Mouse (Mus musculus): ENCODE data around the gene Kat5. TPM values are rescaled to one million over a fixed set of nuclear protein-coding genes. Genes with fewer than 3 reads are reported as not detected.

The Kat5 gene
- polyA plus RNA-seq, 1 experiment from 2014 or later = 41.0 TPM

DNA sequence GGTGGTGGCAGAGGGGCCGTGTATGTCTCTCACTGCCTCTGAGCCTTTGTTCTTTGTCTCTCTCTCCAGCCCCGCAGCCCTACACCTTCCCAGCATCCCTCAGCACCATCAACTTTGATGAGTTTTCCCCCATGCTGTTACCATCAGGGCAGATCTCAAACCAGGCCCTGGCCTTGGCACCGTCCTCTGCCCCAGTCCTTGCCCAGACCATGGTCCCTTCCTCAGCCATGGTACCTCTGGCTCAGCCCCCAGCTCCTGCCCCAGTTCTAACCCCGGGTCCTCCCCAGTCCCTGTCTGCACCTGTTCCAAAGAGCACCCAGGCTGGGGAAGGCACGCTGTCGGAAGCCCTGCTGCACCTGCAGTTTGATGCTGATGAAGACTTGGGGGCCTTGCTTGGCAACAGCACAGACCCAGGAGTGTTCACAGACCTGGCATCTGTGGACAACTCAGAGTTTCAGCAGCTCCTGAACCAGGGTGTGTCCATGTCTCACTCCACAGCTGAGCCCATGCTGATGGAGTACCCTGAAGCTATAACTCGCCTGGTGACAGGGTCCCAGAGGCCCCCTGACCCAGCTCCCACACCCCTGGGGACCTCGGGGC is 36.8 kb upstream of the Kat5 start:
- no peaks in the 10 kb centered on the region for H3K27me3 ChIP-seq (ENCODE audit: control insufficient read depth, insufficient read depth, low read length)
- no peak overlapping the region for H3K9ac ChIP-seq
- 91% methylated on average over 8 of the region's 8 CpGs for WGBS
- peaks cover 11% of the 10 kb centered on the region; the same call in 1 of the 2 replicates for H3K4me1 ChIP-seq (replicated peaks; ENCODE audit: control insufficient read depth, insufficient read depth, low read length)
- H3K4me3 ChIP-seq (replicated peaks; ENCODE audit: low read length) = no peak overlapping the region
- H3K27ac ChIP-seq = no peak overlapping the region
- DNase-seq (ENCODE audit: low spot score) (no peak), ATAC-seq (ENCODE audit: low FRiP score) (no peak)
- H3K9me3 ChIP-seq (ENCODE audit: control insufficient read depth, low read length) = no peaks in the 10 kb centered on the region
- H3K36me3 ChIP-seq (replicated peaks; ENCODE audit: control insufficient read depth, insufficient read depth) = peaks cover 67% of the 10 kb centered on the region
- H3K4me2 ChIP-seq (replicated peaks) = no peak overlapping the region

DNA sequence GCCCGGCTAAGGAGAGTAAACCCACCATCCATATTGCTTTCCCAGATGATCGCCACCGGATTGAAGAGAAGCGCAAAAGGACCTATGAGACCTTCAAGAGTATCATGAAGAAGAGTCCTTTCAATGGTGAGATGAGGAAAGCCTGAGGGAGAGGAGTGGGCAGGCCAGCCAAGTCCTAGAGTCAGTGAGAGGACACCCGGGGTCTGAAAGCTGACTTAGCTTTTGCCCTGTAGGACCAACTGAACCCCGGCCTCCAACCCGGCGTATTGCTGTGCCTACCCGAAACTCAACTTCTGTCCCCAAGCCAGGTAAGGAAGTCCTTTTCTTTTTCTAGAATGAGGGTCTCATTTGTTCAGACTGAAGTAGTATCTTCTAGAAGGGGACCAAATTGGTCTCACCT is 35.2 kb upstream of the Kat5 start:
- Histone ChIP-seq H3K9ac (no peak overlapping the region), H3K4me3 (replicated peaks; ENCODE audit: low read length) (no peak overlapping the region), H3K27ac (no peak overlapping the region), H3K36me3 (replicated peaks; ENCODE audit: control insufficient read depth, insufficient read depth) (peaks cover 75% of the 10 kb centered on the region), H3K4me2 (replicated peaks) (no peak overlapping the region), H3K4me1 (replicated peaks; ENCODE audit: control insufficient read depth, insufficient read depth, low read length) (peaks cover 11% of the 10 kb centered on the region; the same call in 1 of the 2 replicates), H3K27me3 (ENCODE audit: control insufficient read depth, insufficient read depth, low read length) (no peaks in the 10 kb centered on the region), H3K9me3 (ENCODE audit: control insufficient read depth, low read length) (no peaks in the 10 kb centered on the region)
- 98% methylated on average over 9 of the region's 9 CpGs for WGBS
- DNase-seq (ENCODE audit: low spot score) (no peak), ATAC-seq (ENCODE audit: low FRiP score) (no peak)

DNA sequence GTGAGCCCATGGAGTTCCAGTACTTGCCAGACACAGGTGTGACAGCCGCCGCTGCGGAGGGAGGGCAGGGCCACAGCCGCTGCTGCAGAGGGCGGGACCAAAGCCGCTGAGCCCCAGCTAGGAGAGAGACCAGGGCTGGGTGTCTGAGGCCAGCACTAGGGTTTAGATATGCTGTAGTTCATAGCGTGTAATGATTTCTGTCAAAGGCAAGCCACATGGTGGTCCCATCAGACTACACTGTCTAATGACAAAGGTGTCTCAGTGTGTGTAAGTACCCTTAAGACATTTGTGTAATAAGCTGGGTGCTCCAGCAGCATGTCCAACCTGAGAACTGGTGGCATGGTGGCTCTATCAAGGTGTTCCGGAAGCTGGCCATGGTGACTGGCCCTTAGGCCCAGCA is 31.6 kb upstream of the Kat5 start:
- Histone ChIP-seq H3K9ac (no peak overlapping the region), H3K4me2 (replicated peaks) (no peak overlapping the region), H3K4me3 (replicated peaks; ENCODE audit: low read length) (no peak overlapping the region), H3K9me3 (ENCODE audit: control insufficient read depth, low read length) (no peaks in the 10 kb centered on the region), H3K27me3 (ENCODE audit: control insufficient read depth, insufficient read depth, low read length) (no peaks in the 10 kb centered on the region), H3K4me1 (replicated peaks; ENCODE audit: control insufficient read depth, insufficient read depth, low read length) (peaks cover 13% of the 10 kb centered on the region), H3K27ac (no peak overlapping the region), H3K36me3 (replicated peaks; ENCODE audit: control insufficient read depth, insufficient read depth) (peaks cover 80% of the 10 kb centered on the region)
- WGBS = 97% methylated on average over 8 of the region's 8 CpGs
- ATAC-seq (ENCODE audit: low FRiP score) = no peak
- DNase-seq (ENCODE audit: low spot score) = no peak

DNA sequence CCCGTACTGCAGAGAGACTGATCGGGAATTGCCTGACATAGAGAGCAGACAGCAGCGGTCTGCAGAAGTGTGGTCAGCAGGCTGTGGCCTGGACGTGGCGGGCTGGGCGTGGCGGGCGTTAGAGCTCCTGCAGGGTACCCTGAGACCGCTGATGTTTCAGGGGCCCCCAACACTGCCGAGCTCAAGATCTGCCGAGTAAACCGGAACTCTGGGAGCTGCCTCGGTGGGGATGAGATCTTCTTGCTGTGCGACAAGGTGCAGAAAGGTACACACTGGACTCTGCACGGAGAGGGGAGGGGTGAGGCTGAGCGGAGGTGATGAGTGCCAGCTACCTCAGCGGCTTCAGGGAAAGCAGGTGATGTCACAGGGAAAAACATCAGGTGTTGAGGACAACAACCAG is 31.0 kb upstream of the Kat5 start:
- H3K9ac ChIP-seq = no peak overlapping the region
- 93% methylated on average over 17 of the region's 17 CpGs for WGBS

DNA sequence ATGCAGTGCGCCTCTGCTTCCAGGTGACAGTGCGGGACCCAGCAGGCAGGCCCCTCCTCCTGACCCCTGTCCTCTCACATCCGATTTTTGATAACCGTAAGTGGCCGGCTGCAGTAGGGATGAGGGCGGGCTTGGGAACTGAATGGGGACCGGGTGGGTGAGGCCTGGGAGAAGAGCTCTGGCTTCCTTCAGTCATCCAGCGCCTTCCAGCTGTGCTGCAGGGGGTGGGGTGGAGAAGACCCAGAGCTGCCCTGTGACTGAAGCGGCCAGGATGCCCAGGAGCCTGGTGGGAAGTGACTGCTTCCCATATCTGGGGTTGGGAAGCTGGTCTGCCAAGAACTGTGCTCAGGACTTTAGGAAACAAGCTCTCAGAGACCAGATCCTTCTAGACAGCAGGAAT is 30.3 kb upstream of the Kat5 start:
- no peak overlapping the region for H3K4me3 ChIP-seq (replicated peaks; ENCODE audit: low read length)
- H3K4me2 ChIP-seq (replicated peaks) = no peak overlapping the region
- 70% methylated on average over 9 of the region's 9 CpGs for WGBS
- DNase-seq (ENCODE audit: low spot score) (no peak), ATAC-seq (ENCODE audit: low FRiP score) (no peak)
- H3K9me3 ChIP-seq (ENCODE audit: control insufficient read depth, low read length) = no peaks in the 10 kb centered on the region
- no peak overlapping the region for H3K9ac ChIP-seq
- H3K27me3 ChIP-seq (ENCODE audit: control insufficient read depth, insufficient read depth, low read length) = no peaks in the 10 kb centered on the region
- peaks cover 17% of the 10 kb centered on the region for H3K4me1 ChIP-seq (replicated peaks; ENCODE audit: control insufficient read depth, insufficient read depth, low read length)
- peaks cover 67% of the 10 kb centered on the region for H3K36me3 ChIP-seq (replicated peaks; ENCODE audit: control insufficient read depth, insufficient read depth)
- no peak overlapping the region for H3K27ac ChIP-seq

More for the DNA sequence above, 31.0 kb upstream of the Kat5 start:
- DNase-seq (ENCODE audit: low spot score) (no peak), ATAC-seq (ENCODE audit: low FRiP score) (no peak)
- no peaks in the 10 kb centered on the region for H3K27me3 ChIP-seq (ENCODE audit: control insufficient read depth, insufficient read depth, low read length)
- peaks cover 73% of the 10 kb centered on the region for H3K36me3 ChIP-seq (replicated peaks; ENCODE audit: control insufficient read depth, insufficient read depth)
- H3K9me3 ChIP-seq (ENCODE audit: control insufficient read depth, low read length) = no peaks in the 10 kb centered on the region
- H3K27ac ChIP-seq = no peak overlapping the region
- no peak overlapping the region for H3K4me3 ChIP-seq (replicated peaks; ENCODE audit: low read length)
- H3K4me1 ChIP-seq (replicated peaks; ENCODE audit: control insufficient read depth, insufficient read depth, low read length) = peaks cover 17% of the 10 kb centered on the region
- no peak overlapping the region for H3K4me2 ChIP-seq (replicated peaks)

DNA sequence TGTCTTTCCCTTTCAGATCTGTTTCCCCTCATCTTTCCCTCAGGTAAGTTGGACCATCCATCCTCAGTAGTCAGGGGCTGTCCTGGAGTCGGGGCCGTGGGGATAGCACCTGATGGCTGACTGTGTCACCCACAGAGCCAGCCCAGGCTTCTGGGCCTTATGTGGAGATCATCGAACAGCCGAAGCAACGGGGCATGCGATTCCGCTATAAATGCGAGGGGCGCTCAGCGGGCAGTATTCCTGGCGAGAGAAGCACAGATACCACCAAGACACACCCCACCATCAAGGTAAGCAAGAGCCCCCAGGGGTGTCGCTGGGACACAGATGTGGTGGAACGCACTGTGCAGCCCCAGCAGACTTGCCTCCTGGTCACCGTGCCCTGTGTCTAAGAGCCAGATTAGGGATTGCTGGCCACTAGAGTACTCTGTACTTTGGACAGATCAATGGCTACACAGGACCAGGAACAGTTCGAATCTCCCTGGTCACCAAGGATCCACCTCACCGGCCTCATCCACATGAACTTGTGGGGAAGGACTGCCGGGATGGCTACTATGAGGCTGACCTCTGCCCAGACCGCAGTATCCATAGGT is 28.5 kb upstream of the Kat5 start:
- Histone ChIP-seq H3K36me3 (replicated peaks; ENCODE audit: control insufficient read depth, insufficient read depth) (peaks cover 48% of the 10 kb centered on the region), H3K9me3 (ENCODE audit: control insufficient read depth, low read length) (no peaks in the 10 kb centered on the region), H3K4me3 (replicated peaks; ENCODE audit: low read length) (peak overlapping the region; percentile 92), H3K9ac (peak overlapping the region; percentile 86), H3K4me2 (replicated peaks) (peak overlapping the region; percentile 95), H3K27me3 (ENCODE audit: control insufficient read depth, insufficient read depth, low read length) (no peaks in the 10 kb centered on the region), H3K4me1 (replicated peaks; ENCODE audit: control insufficient read depth, insufficient read depth, low read length) (peaks cover 17% of the 10 kb centered on the region), H3K27ac (peak overlapping the region; percentile 90; the same call in 1 of the 2 replicates)
- no peak for DNase-seq (ENCODE audit: low spot score)
- ATAC-seq (ENCODE audit: low FRiP score) = no peak
- whole genome bisulfite sequencing = 91% methylated on average over 18 of the region's 18 CpGs

DNA sequence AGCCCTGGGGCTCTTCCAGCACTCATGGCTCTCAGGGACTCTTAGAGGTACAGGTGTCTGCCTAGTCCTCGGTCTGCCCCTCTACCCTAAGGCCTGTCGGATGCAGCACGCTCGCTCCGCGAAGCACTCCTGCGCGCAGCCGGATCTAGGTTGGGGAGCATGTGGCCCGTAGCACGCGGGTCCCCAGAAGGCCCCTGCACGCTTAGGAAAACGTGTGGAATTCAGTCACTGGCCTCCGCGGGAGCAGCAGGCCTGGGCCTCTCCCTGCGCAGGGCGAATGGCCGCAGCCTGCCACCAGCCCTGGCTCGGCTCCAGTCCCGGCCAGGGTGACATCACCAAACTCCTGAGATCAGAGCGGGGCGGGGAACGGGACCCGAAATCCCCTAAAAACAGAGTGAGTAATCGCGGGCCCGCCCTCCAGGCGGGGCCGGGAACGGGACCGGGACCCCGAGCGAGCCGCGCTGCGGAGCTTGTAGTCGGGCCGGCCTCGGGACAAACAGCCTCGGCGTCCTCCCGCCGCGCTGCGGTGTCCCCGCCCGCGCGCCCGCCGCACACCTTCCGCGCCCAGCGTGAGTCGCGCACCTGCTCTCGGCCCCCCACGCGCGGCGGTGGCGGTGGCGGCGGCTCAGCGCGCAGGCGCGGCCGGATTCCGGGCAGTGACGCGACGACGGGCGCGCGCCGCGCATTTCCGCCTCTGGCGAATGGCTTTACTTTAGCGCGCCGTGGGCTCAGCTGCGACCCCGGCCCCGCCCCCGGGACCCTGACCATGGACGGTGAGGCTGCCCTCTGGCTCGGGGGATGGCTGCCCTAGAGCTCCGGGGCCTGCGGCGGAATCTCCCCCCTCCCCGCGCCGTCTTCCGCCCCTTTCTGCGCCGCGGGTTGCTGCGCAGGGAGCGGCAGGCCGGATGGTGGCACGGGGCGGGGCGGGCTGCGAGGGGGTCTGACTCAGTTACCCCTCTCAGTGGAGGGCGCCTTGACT is 27.3 kb upstream of the Kat5 start, which contains the start of gene Rela:
Gene Rela, plus strand, starts transcription at position 415 of the 979 bp plus-strand sequence.
- DNase-seq (ENCODE audit: low spot score) (peak; percentile 89), ATAC-seq (ENCODE audit: low FRiP score) (peak; percentile 85)
- H3K9ac ChIP-seq = peak within 1 kb of the TSS; percentile 86
- H3K27ac ChIP-seq = peak within 1 kb of the TSS; percentile 90
- H3K4me1 ChIP-seq (replicated peaks; ENCODE audit: control insufficient read depth, insufficient read depth, low read length) = peaks cover 17% of the 10 kb centered on the region
- H3K27me3 ChIP-seq (ENCODE audit: control insufficient read depth, insufficient read depth, low read length) = no peaks in the 10 kb centered on the region
- WGBS = under 1% methylated on average over 105 of the region's 109 CpGs
- no peaks in the 10 kb centered on the region for H3K9me3 ChIP-seq (ENCODE audit: control insufficient read depth, low read length)
- H3K4me3 ChIP-seq (replicated peaks; ENCODE audit: low read length) = peak within 1 kb of the TSS; percentile 92
- peak within 1 kb of the TSS; percentile 95 for H3K4me2 ChIP-seq (replicated peaks)
- H3K36me3 ChIP-seq (replicated peaks; ENCODE audit: control insufficient read depth, insufficient read depth) = peaks cover 37% of the 10 kb centered on the region

DNA sequence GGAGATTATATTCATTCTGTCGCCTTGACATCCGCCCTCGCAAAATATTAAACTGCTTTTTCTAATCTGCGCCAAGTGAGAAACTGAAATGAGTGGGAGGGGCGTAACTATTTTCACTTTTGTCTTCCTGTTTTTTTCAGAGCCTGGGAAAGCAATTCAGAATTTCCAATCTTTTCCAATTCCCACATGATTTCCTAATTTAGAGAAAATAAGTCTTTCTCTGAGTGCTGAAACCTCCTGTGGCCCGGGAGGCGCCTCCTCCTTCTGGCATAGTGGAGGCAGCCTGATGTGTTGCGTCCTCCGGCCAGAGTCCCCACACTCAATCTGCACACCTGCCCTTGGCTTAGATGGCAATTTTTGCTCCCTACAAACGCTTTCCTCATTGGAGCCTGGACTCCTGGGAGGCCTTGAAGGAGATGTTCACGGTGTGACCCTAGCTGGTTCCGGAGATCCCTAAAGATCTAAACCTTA is 26.6 kb upstream of the Kat5 start:
- DNase-seq (ENCODE audit: low spot score) = no peak
- ATAC-seq (ENCODE audit: low FRiP score) = no peak
- Histone ChIP-seq H3K4me3 (replicated peaks; ENCODE audit: low read length) (peak overlapping the region; percentile 92), H3K4me1 (replicated peaks; ENCODE audit: control insufficient read depth, insufficient read depth, low read length) (peaks cover 17% of the 10 kb centered on the region), H3K27ac (peak overlapping the region; percentile 90), H3K27me3 (ENCODE audit: control insufficient read depth, insufficient read depth, low read length) (no peaks in the 10 kb centered on the region), H3K36me3 (replicated peaks; ENCODE audit: control insufficient read depth, insufficient read depth) (peaks cover 29% of the 10 kb centered on the region), H3K9me3 (ENCODE audit: control insufficient read depth, low read length) (no peaks in the 10 kb centered on the region), H3K9ac (peak overlapping the region; percentile 86), H3K4me2 (replicated peaks) (peak overlapping the region; percentile 95)
- 39% methylated on average over 12 of the region's 12 CpGs for WGBS

DNA sequence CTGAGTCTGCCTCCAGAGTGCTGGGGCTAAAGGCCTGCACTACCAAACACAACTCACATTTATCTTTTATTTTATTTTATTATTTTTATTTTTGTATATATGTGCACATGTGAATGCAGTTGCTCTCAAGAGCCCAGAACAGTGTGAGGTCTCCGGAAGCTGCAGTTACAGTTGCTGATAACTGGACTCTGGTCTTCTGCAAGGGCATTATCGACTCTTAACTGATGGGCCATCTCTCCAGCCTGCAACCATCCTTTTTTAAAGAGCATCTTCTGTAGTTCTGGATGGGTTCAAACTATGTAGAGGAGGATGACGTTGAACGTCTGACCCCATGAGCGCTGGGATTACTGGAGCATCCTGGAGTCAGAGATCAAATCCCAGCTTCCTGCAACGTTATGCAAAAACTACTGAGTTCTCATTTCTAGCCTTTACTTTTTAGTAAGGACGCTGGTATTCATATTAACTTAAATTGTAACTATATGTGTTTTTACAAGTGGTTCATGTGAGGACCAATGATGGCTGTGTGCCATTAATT is 26.1 kb upstream of the Kat5 start:
- no peak overlapping the region for H3K4me3 ChIP-seq (replicated peaks; ENCODE audit: low read length)
- no peak overlapping the region for H3K4me2 ChIP-seq (replicated peaks)
- H3K27ac ChIP-seq = no peak overlapping the region; the same call in 1 of the 2 replicates
- ATAC-seq (ENCODE audit: low FRiP score) (no peak), DNase-seq (ENCODE audit: low spot score) (no peak)
- H3K27me3 ChIP-seq (ENCODE audit: control insufficient read depth, insufficient read depth, low read length) = no peaks in the 10 kb centered on the region
- H3K4me1 ChIP-seq (replicated peaks; ENCODE audit: control insufficient read depth, insufficient read depth, low read length) = peaks cover 17% of the 10 kb centered on the region
- H3K9ac ChIP-seq = peak overlapping the region; percentile 86; the same call in 1 of the 2 replicates
- peaks cover 24% of the 10 kb centered on the region for H3K36me3 ChIP-seq (replicated peaks; ENCODE audit: control insufficient read depth, insufficient read depth)
- 84% methylated on average over 7 of the region's 7 CpGs for WGBS
- H3K9me3 ChIP-seq (ENCODE audit: control insufficient read depth, low read length) = no peaks in the 10 kb centered on the region

Data from hindbrain, embryonic 14.5 days (tissue).